Mouse (Mus musculus) stomach, postnatal 0 days (tissue): ENCODE results near the gene Pigm.

Experiments used
- CTCF ChIP-seq: IDR thresholded peaks from 2 replicates; pipeline ENCODE4 v1.5.1; 2016; ENCODE audit warnings: antibody characterized with exemption, low read depth, mild to moderate bottlenecking, moderate library complexity
- EP300 ChIP-seq: optimal IDR thresholded peaks from 2 replicates; pipeline ENCODE3; 2016; ENCODE audit warnings: antibody characterized with exemption

GRCm38 (mm10) chr1:172352001-172352400 lies 24.3 kb upstream of the Pigm start:
- TF ChIP-seq CTCF (no peak), EP300 (no peak)
